Mouse (Mus musculus) testis, adult 2 months (tissue): ENCODE measurements around the gene Fli1.

ENCODE experiments used
- CTCF ChIP-seq: fragments of 200-500 bp; IDR thresholded peaks from 2 replicates; pipeline ENCODE4 v1.5.1; 2012; ENCODE audit warnings: low read depth, mild to moderate bottlenecking, inconsistent platforms, low read length, moderate library complexity; ENCODE audit not compliant: control insufficient read depth, insufficient read depth, insufficient replicate concordance
- POLR2A ChIP-seq: fragments of 200-500 bp; IDR thresholded peaks from 2 replicates; pipeline ENCODE4 v1.6.1; 2012; ENCODE audit warnings: low read depth, mild to moderate bottlenecking, inconsistent platforms, low read length, moderate library complexity; ENCODE audit not compliant: control insufficient read depth

GRCm38 (mm10) chr9:32522536-32523245, 20.0 kb downstream of the Fli1 start:
- TF ChIP-seq CTCF, result no peak
- TF ChIP-seq POLR2A, result no peak
